Mouse (Mus musculus) heart, embryonic 12.5 days (tissue): ENCODE measurements around the gene Nrip3. TPM values are rescaled to one million over a fixed set of nuclear protein-coding genes. Genes with fewer than 3 reads are reported as not detected.

Experiments used
- ATAC-seq: fragments of 200-750 bp; cut with Nextera tagmentation; 2 replicates; pipeline ENCODE4 v1.8.0; 2017; ENCODE audit warnings: moderate TSS enrichment, moderate library complexity; ENCODE audit not compliant: insufficient number of reproducible peaks, low FRiP score
- H3K27ac ChIP-seq: fragments of 300-500 bp; sonication (generic); 2 replicates; pipeline ENCODE4 v1.5.1; 2016; ENCODE audit warnings: mild to moderate bottlenecking, moderate library complexity; ENCODE audit not compliant: poor library complexity, severe bottlenecking
- H3K27me3 ChIP-seq: fragments of 300-500 bp; sonication (generic); replicated peaks from 2 replicates; pipeline ENCODE4 v1.6.1; 2016; ENCODE audit warnings: mild to moderate bottlenecking, moderate library complexity
- H3K36me3 ChIP-seq: fragments of 300-500 bp; sonication (generic); 2 replicates; pipeline ENCODE4 v1.6.1; 2016; ENCODE audit warnings: mild to moderate bottlenecking, moderate library complexity
- H3K4me1 ChIP-seq: fragments of 300-500 bp; sonication (generic); replicated peaks from 2 replicates; pipeline ENCODE4 v1.6.1; 2016; ENCODE audit warnings: mild to moderate bottlenecking
- H3K4me2 ChIP-seq: fragments of 300-500 bp; sonication (generic); 2 replicates; pipeline ENCODE4 v1.6.1; 2016; ENCODE audit warnings: mild to moderate bottlenecking, moderate library complexity
- H3K4me3 ChIP-seq: fragments of 300-500 bp; sonication (generic); 2 replicates; pipeline ENCODE4 v1.5.1; 2016; ENCODE audit warnings: mild to moderate bottlenecking
- H3K9ac ChIP-seq: fragments of 300-500 bp; sonication (generic); 2 replicates; pipeline ENCODE4 v1.6.1; 2016; ENCODE audit warnings: mild to moderate bottlenecking, moderate library complexity
- H3K9me3 ChIP-seq: fragments of 300-500 bp; sonication (generic); replicated peaks from 2 replicates; pipeline ENCODE4 v1.6.1; 2016; ENCODE audit warnings: mild to moderate bottlenecking, moderate library complexity
- WGBS: fragments of 180-500 bp; shearing (Covaris S2); methylation state at CpG from one replicate; pipeline ENCODE4 v1.1.7; 2016; 5-methylcytosine and 5-hydroxymethylcytosine counted together
- polyA plus RNA-seq: library from polyadenylated mRNA; unstranded; fragments of >200 nt; fragmentation: Nextera tagmentation; extraction: Ambion mirVana; gene quantifications from 2 replicates; pipeline ENCODE4 v1.2.1, GENCODE M21; 2016

The Nrip3 gene
- polyA plus RNA-seq, 1 experiment from 2014 or later: 1.0 TPM

- WGBS: 70% methylated on average over 7 of the region's 7 CpGs
- no peak overlapping the region for H3K9ac ChIP-seq
- no peaks in the 10 kb centered on the region for H3K9me3 ChIP-seq
- no peaks in the 10 kb centered on the region for H3K36me3 ChIP-seq
- no peak overlapping the region for H3K4me2 ChIP-seq
- H3K4me3 ChIP-seq: no peak overlapping the region
- no peaks in the 10 kb centered on the region for H3K27me3 ChIP-seq
- no peak for ATAC-seq
- H3K27ac ChIP-seq: no peak overlapping the region
- H3K4me1 ChIP-seq: no peaks in the 10 kb centered on the region
Measured at GRCm38 (mm10) chr7:109767575-109768350, 14.1 kb downstream of the Nrip3 start.

DNA sequence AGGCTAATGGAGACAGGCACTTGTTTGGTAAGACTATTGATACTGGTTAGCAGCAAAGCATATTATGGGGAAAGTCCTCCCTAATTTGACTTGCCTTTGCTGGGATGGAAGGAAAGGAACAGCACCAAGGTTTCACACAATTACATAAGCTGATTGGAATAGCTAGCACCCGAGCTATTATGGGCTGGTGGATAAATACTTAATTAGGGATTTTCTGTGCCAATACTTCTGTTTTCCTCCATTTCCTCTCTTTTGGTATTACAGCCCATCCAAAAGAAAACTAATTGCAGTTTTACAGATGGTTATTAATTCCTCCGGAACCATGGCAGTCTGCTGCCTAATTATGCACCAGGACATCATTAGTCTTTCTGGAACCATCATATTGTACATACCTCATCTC is 17.8 kb downstream of the Nrip3 start:
- Histone ChIP-seq H3K36me3 (no peaks in the 10 kb centered on the region), H3K9ac (no peak overlapping the region), H3K4me2 (no peak overlapping the region), H3K27me3 (no peaks in the 10 kb centered on the region), H3K9me3 (no peaks in the 10 kb centered on the region), H3K4me1 (no peaks in the 10 kb centered on the region), H3K27ac (no peak overlapping the region), H3K4me3 (no peak overlapping the region)
- WGBS: 73% methylated on average over 2 of the region's 2 CpGs
- no peak for ATAC-seq

- H3K27ac ChIP-seq: no peak overlapping the region
- no peak overlapping the region for H3K4me2 ChIP-seq
- H3K4me1 ChIP-seq: peaks cover 10% of the 10 kb centered on the region
- no peaks in the 10 kb centered on the region for H3K9me3 ChIP-seq
- H3K27me3 ChIP-seq: no peaks in the 10 kb centered on the region
- WGBS: 85% methylated on average over 3 of the region's 3 CpGs
- no peaks in the 10 kb centered on the region for H3K36me3 ChIP-seq
- no peak overlapping the region for H3K9ac ChIP-seq
- H3K4me3 ChIP-seq: no peak overlapping the region
- ATAC-seq: no peak
Measured at GRCm38 (mm10) chr7:109756291-109756690, 25.5 kb downstream of the Nrip3 start.

GRCm38 (mm10) chr7:109754034-109754433 is 27.8 kb downstream of the Nrip3 start:
- no peaks in the 10 kb centered on the region for H3K9me3 ChIP-seq
- no peak overlapping the region for H3K4me2 ChIP-seq
- 87% methylated on average over 8 of the region's 8 CpGs for WGBS
- no peaks in the 10 kb centered on the region for H3K27me3 ChIP-seq
- no peak for ATAC-seq
- no peak overlapping the region for H3K27ac ChIP-seq
- no peak overlapping the region for H3K4me3 ChIP-seq
- no peak overlapping the region for H3K9ac ChIP-seq
- no peaks in the 10 kb centered on the region; the same call in 1 of the 2 replicates for H3K36me3 ChIP-seq
- H3K4me1 ChIP-seq: peaks cover 18% of the 10 kb centered on the region

GRCm38 (mm10) chr7:109752008-109752925 is 29.6 kb downstream of the Nrip3 start, which contains the start of gene Tmem9b:
Tmem9b (minus strand) TSS chr7:109752875.
- Histone ChIP-seq H3K4me2 (peak within 1 kb of the TSS; percentile 96), H3K9ac (peak within 1 kb of the TSS; percentile 81), H3K36me3 (no peaks in the 10 kb centered on the region; the same call in 1 of the 2 replicates), H3K27ac (peak within 1 kb of the TSS; percentile 81), H3K4me3 (peak within 1 kb of the TSS; percentile 88), H3K27me3 (no peaks in the 10 kb centered on the region), H3K4me1 (peaks cover 18% of the 10 kb centered on the region), H3K9me3 (no peaks in the 10 kb centered on the region)
- peak; percentile 90 for ATAC-seq
- under 1% methylated on average over 74 of the region's 74 CpGs for WGBS

DNA sequence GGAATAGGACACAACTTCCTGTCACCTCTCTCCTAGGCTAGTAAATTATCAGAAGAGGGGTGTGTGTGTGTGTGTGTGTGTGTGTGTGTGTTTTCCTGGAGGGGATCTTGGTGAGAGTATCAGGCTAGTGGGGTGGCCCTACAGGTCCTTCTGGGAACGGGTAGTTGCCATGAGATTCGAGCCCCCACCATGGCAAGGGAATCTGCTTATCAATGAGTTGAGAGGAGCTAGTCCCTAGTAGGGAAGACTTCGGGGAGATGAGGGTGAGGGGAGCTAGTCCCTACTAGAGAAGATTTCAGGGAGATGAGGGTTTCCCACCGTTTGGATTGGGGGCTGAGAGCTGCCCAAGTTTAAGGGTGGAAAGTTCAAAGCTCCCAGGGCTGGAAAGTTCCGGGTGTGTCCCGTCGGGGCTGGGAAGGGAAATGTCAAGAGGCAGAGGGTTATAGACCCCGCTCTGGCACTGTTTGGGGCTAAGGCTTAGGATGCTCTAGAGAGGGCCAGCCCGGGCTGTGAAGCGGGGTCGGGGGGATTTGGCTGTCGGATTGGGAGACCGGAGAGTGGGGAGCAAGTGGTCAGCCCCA is 30.3 kb downstream of the Nrip3 start:
- 3% methylated on average over 13 of the region's 13 CpGs for WGBS
- Histone ChIP-seq H3K9ac (peak overlapping the region; percentile 81), H3K9me3 (no peaks in the 10 kb centered on the region), H3K27ac (peak overlapping the region; percentile 81), H3K36me3 (no peaks in the 10 kb centered on the region; the same call in 1 of the 2 replicates), H3K4me1 (peaks cover 18% of the 10 kb centered on the region), H3K4me3 (peak overlapping the region; percentile 88), H3K4me2 (peak overlapping the region; percentile 96), H3K27me3 (no peaks in the 10 kb centered on the region)
- ATAC-seq: no peak; the same call in 1 of the 2 replicates

DNA sequence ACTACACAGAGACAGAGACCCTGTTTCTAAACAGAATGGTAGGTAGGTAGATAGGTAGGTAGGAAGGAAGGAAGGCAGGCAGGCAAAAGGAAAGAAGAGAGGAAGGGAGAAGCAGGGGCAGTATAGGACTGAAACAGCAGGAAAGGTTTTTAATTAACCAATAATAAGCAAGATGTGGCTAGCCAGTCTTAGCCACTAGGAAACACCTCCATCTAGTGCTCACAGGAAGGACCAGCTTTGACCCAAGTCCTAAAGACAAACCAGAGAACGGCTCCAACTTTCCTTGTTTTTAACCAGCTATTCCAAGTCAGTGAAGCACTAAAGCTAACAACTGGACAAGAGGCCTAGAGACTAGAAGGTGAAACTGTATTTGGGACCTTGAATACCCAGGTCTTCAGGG is 34.1 kb downstream of the Nrip3 start:
- Histone ChIP-seq H3K4me2 (no peak overlapping the region), H3K9me3 (no peaks in the 10 kb centered on the region), H3K9ac (no peak overlapping the region), H3K4me1 (peaks cover 13% of the 10 kb centered on the region), H3K4me3 (no peak overlapping the region), H3K27me3 (no peaks in the 10 kb centered on the region), H3K36me3 (peaks cover 31% of the 10 kb centered on the region), H3K27ac (no peak overlapping the region)
- 60% methylated on average over 1 of the region's 1 CpGs for WGBS
- ATAC-seq: no peak

- Histone ChIP-seq H3K36me3 (peaks cover 61% of the 10 kb centered on the region), H3K4me2 (no peak overlapping the region), H3K27ac (no peak overlapping the region), H3K4me3 (no peak overlapping the region), H3K4me1 (no peaks in the 10 kb centered on the region), H3K9me3 (no peaks in the 10 kb centered on the region), H3K27me3 (no peaks in the 10 kb centered on the region), H3K9ac (no peak overlapping the region)
- no peak for ATAC-seq
- WGBS: 87% methylated on average over 4 of the region's 4 CpGs
Measured at GRCm38 (mm10) chr7:109741703-109742102, 40.1 kb downstream of the Nrip3 start.

DNA sequence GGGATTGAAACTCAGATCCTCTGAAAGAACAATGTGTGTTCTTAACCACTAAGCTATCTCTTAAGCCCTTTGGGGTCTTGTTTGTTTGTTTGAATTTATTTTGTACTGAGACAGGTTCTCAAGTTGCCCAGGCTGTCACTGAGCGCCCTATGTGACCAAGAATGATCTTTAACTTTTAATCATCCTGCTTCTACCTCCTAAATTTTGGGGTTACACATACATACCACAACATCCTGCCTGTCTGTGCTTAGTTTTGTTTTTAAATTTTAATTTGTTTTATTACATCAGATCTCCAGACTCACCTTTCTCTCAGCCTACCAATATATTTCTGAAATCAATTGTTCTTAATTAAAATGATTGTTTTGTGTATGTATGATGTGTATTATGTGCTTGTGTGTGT is 40.8 kb downstream of the Nrip3 start:
- no peak overlapping the region for H3K4me3 ChIP-seq
- H3K27ac ChIP-seq: no peak overlapping the region
- no peak overlapping the region for H3K9ac ChIP-seq
- no peaks in the 10 kb centered on the region for H3K4me1 ChIP-seq
- no peak for ATAC-seq
- WGBS: 88% methylated on average over 1 of the region's 1 CpGs
- no peak overlapping the region for H3K4me2 ChIP-seq
- peaks cover 65% of the 10 kb centered on the region for H3K36me3 ChIP-seq
- no peaks in the 10 kb centered on the region for H3K27me3 ChIP-seq
- H3K9me3 ChIP-seq: no peaks in the 10 kb centered on the region

GRCm38 (mm10) chr7:109739822-109740370 is 41.9 kb downstream of the Nrip3 start:
- H3K36me3 ChIP-seq: peaks cover 64% of the 10 kb centered on the region
- H3K27ac ChIP-seq: no peak overlapping the region
- H3K9ac ChIP-seq: no peak overlapping the region
- WGBS: 64% methylated on average over 5 of the region's 5 CpGs
- H3K4me2 ChIP-seq: no peak overlapping the region
- no peaks in the 10 kb centered on the region for H3K4me1 ChIP-seq
- no peak for ATAC-seq
- H3K4me3 ChIP-seq: no peak overlapping the region
- H3K27me3 ChIP-seq: no peaks in the 10 kb centered on the region
- no peaks in the 10 kb centered on the region for H3K9me3 ChIP-seq
